Mouse (Mus musculus) C2C12 (cell line): ENCODE results near the gene Rpl7l1.

Source experiments
- CEBPB ChIP-seq: IDR thresholded peaks from one replicate; pipeline ENCODE4 v1.6.1; 2011; ENCODE audit warnings: low read depth, mild to moderate bottlenecking, control low read depth, moderate library complexity
- CTCF ChIP-seq: IDR thresholded peaks from one replicate; pipeline ENCODE4 v1.5.1; 2011; ENCODE audit not compliant: control insufficient read depth, insufficient read depth, insufficient read length
- FOSL1 ChIP-seq: IDR thresholded peaks from one replicate; pipeline ENCODE4 v1.8.0; 2011; ENCODE audit warnings: mild to moderate bottlenecking, low read length; ENCODE audit not compliant: poor library complexity, insufficient read depth, severe bottlenecking
- MAX ChIP-seq: IDR thresholded peaks from one replicate; pipeline ENCODE4 v1.6.1; 2011; ENCODE audit warnings: mild to moderate bottlenecking, control low read depth
- MYOD1 ChIP-seq: IDR thresholded peaks from one replicate; pipeline ENCODE4 v1.6.1; 2011; ENCODE audit warnings: low read depth; ENCODE audit not compliant: control insufficient read depth, insufficient read length
- MYOG ChIP-seq: IDR thresholded peaks from one replicate; pipeline ENCODE4 v1.6.1; 2011; ENCODE audit not compliant: control insufficient read depth, insufficient read length; ENCODE audit errors: extremely low read depth
- USF1 ChIP-seq: IDR thresholded peaks from one replicate; pipeline ENCODE4 v1.6.1; 2011; ENCODE audit warnings: low read depth, mild to moderate bottlenecking, control low read depth, moderate library complexity

- TF ChIP-seq CTCF (no peak), USF1 (no peak), MAX (no peak), MYOG (no peak), MYOD1 (no peak), CEBPB (no peak), FOSL1 (no peak)
Measured at GRCm38 (mm10) chr17:46773278-46774130, 9.0 kb downstream of the Rpl7l1 start.
